Mouse (Mus musculus) spleen, adult 18-20 months (tissue): ENCODE measurements at regions not wholly inside any gene's neighbourhood (a gene's known extent, or its start where the extent isn't known, plus 50 kb on each side); places are given as distances from the start of the nearest gene placed in this dataset.

Source experiments
- DNase-seq, 2 experiments: peaks; one replicate each; pipeline ENCODE4 v3.0.0; 2022; ENCODE audit warnings: mixed read lengths in 2 of 2

- DNase-seq: no peak
These were observed 138.0 kb downstream of the Fam43a start for GRCm38 (mm10) chr16:30737524-30737923.

GRCm38 (mm10) chr16:30739651-30740050 is 140.1 kb downstream of the Fam43a start:
- no peak for DNase-seq

GRCm38 (mm10) chr16:30741192-30741591 is 141.7 kb downstream of the Fam43a start:
- DNase-seq: no peak

- no peak for DNase-seq
These were observed 143.0 kb downstream of the Fam43a start for GRCm38 (mm10) chr16:30742474-30742873.

GRCm38 (mm10) chr16:30743566-30743965 is 144.0 kb downstream of the Fam43a start:
- DNase-seq: no peak

- DNase-seq: no peak
These were observed 144.7 kb downstream of the Fam43a start for GRCm38 (mm10) chr16:30744237-30744636.

GRCm38 (mm10) chr16:30745598-30746181 is 146.2 kb downstream of the Fam43a start:
- no peak for DNase-seq

- no peak for DNase-seq
These were observed 146.7 kb downstream of the Fam43a start for GRCm38 (mm10) chr16:30746211-30746610.

- no peak for DNase-seq
These were observed 150.3 kb downstream of the Fam43a start for GRCm38 (mm10) chr16:30749841-30750240.

- no peak for DNase-seq
These were observed 156.2 kb downstream of the Fam43a start for GRCm38 (mm10) chr16:30755771-30756170.

- no peak for DNase-seq
These were observed 157.2 kb downstream of the Fam43a start for GRCm38 (mm10) chr16:30756678-30757077.

- no peak for DNase-seq
These were observed 158.0 kb downstream of the Fam43a start for GRCm38 (mm10) chr16:30757556-30757955.

- DNase-seq: no peak
These were observed 158.5 kb downstream of the Fam43a start for GRCm38 (mm10) chr16:30758041-30758440.

- no peak for DNase-seq
These were observed 160.0 kb downstream of the Fam43a start for GRCm38 (mm10) chr16:30759503-30759902.

- no peak for DNase-seq
These were observed 161.7 kb downstream of the Fam43a start for GRCm38 (mm10) chr16:30761201-30761710.

GRCm38 (mm10) chr16:30762898-30763595 is 163.5 kb downstream of the Fam43a start:
- no peak for DNase-seq

GRCm38 (mm10) chr16:30765591-30765990 is 166.1 kb downstream of the Fam43a start:
- no peak for DNase-seq

- DNase-seq: no peak
These were observed 169.5 kb downstream of the Fam43a start for GRCm38 (mm10) chr16:30769007-30769442.

GRCm38 (mm10) chr16:30769467-30769866 is 169.9 kb downstream of the Fam43a start:
- no peak for DNase-seq

GRCm38 (mm10) chr16:30772802-30773201 is 173.3 kb downstream of the Fam43a start:
- DNase-seq: no peak

GRCm38 (mm10) chr16:30774951-30775661 is 175.6 kb downstream of the Fam43a start:
- no peak for DNase-seq

- no peak for DNase-seq
These were observed 176.5 kb downstream of the Fam43a start for GRCm38 (mm10) chr16:30775740-30776700.
